Mouse (Mus musculus): ENCODE measurements around the gene Tubgcp2.
A peak's percentile ranks its signal among the peaks of the same experiment; 100 is the strongest.

The Tubgcp2 gene

GRCm38 (mm10) chr7:139949893-139950282 lies 86.6 kb downstream of the Tubgcp2 start:
- DNase-seq (ENCODE audit: low spot score) = peak; percentile 50

- no peak for DNase-seq (ENCODE audit: low spot score)
Observed at GRCm38 (mm10) chr7:139946032-139946431, 90.4 kb downstream of the Tubgcp2 start.
